ENCODE assay signal across 18 mouse cellular contexts in the genomic region with DNA sequence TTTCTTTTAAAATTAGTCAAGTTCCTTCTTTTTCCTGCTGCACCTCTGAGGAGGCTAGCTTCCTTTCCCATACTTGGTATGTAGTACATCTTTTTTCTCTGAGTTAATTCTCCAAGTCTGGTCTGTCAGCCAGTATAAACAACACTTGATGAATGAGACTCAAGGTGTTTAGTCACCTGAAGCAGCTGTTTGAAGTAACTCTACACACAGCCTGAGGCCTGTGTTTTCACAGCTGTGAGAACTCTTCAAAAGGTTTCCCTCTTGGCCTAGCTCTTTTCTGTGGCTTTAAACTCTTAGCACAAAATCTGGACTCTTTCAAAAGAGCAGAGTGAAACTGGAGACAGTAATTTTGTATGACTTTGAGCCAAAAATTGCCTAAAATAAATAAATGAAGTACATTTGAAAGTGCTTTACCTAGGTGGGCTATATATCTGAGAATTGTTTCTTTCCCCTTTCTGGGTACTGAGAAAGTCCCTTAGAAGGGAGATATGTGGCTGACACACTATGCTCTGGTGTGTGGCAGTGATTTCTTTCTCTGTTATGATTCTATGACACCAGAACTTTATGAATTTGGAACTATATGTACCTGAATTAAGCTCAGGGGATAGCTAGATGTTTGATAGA.
A peak's percentile ranks its signal among the peaks of the same experiment; 100 is the strongest.
DNase-seq lines count a peak whose midpoint lies in the region; ATAC-seq and TF ChIP-seq lines count a peak whose summit lies in the region.
"Had no signal": no experiment of that assay in that cellular context is flagged by ENCODE, and none has a peak within 500 bp of the region (broad histone marks: within the 10 kb centered on the region; RNA-seq: fewer than 3 reads in every experiment).

No protein-coding gene starts in this region.

- no peaks in the 10 kb centered on the region for H3K4me1 ChIP-seq in kidney, postnatal 0 days (replicated peaks; ENCODE audit: insufficient read depth, low read length)
- peaks cover 17% of the 10 kb centered on the region for H3K4me1 ChIP-seq in limb, embryonic 13.5 days
- H3K4me1 ChIP-seq: hindbrain, embryonic 10.5 days had no signal

- no peak for ATAC-seq in kidney, postnatal 0 days (replicated peaks; ENCODE audit: low FRiP score, low read depth)
- peak; percentile 78 for ATAC-seq in limb, embryonic 13.5 days (ENCODE audit: low FRiP score, low read depth)
- ATAC-seq: midbrain, embryonic 16.5 days; Patski had no signal

- DNase-seq in kidney, postnatal 0 days (ENCODE audit: low spot score), result peak; percentile 43
- DNase-seq in kidney, postnatal 25 days, result no peak
- peak; percentile 16 for DNase-seq in A20 (ENCODE audit: low read depth, low spot score)
- DNase-seq in embryo, embryonic 11 days, result peak; percentile 68
- DNase-seq in cerebellum, adult 8-10 months, result no peak
- DNase-seq in spleen, postnatal 4 days (ENCODE audit: low spot score in 2 of 2), result no peak
- no peak for DNase-seq in spleen, adult 12 weeks (ENCODE audit: low spot score)
- DNase-seq: cerebellum, postnatal 10 days; kidney, postnatal 10 days; left cerebral cortex, postnatal 4 days; lung, adult 18-20 months; thymus, postnatal 25 days had no signal

- no peak for TF ChIP-seq CTCF in kidney, postnatal 0 days (IDR thresholded peaks at IDR 0.05; ENCODE audit: low read depth)

- H3K27ac ChIP-seq in kidney, postnatal 0 days, result no peak overlapping the region
- H3K27ac ChIP-seq in limb, embryonic 13.5 days, result no peak overlapping the region
- H3K27ac ChIP-seq: hindbrain, embryonic 10.5 days had no signal

- H3K4me3 ChIP-seq in kidney, postnatal 0 days (replicated peaks; ENCODE audit: low read depth, low read length), result no peak overlapping the region
- H3K4me3 ChIP-seq in limb, embryonic 13.5 days, result no peak overlapping the region
- H3K4me3 ChIP-seq: hindbrain, embryonic 10.5 days had no signal

- no peak overlapping the region for H3K9ac ChIP-seq in kidney, postnatal 0 days (ENCODE audit: low read depth, low read length)
- no peak overlapping the region for H3K9ac ChIP-seq in limb, embryonic 13.5 days

- no peaks in the 10 kb centered on the region for H3K27me3 ChIP-seq in kidney, postnatal 0 days (ENCODE audit: insufficient read depth, low read length)
- no peaks in the 10 kb centered on the region for H3K27me3 ChIP-seq in limb, embryonic 13.5 days
- H3K27me3 ChIP-seq: CH12.LX, Patski had no signal

- no peak overlapping the region for H3K4me2 ChIP-seq in kidney, postnatal 0 days (ENCODE audit: low read length)
- no peak overlapping the region for H3K4me2 ChIP-seq in limb, embryonic 13.5 days (replicated peaks)
- H3K4me2 ChIP-seq: heart, embryonic 11.5 days had no signal

- H3K9me3 ChIP-seq in kidney, postnatal 0 days (replicated peaks; ENCODE audit: low read length), result no peaks in the 10 kb centered on the region
- H3K9me3 ChIP-seq in limb, embryonic 13.5 days, result no peaks in the 10 kb centered on the region
- H3K9me3 ChIP-seq: hindbrain, embryonic 10.5 days had no signal

- no peaks in the 10 kb centered on the region for H3K36me3 ChIP-seq in kidney, postnatal 0 days (ENCODE audit: insufficient read depth, low read length)
- no peaks in the 10 kb centered on the region for H3K36me3 ChIP-seq in limb, embryonic 13.5 days
- H3K36me3 ChIP-seq: hindbrain, embryonic 10.5 days had no signal

Comparison
In these comparisons a context has a peak if more than half of its experiments do, and no peak if none do; other contexts are left out.
1. DNase-seq: peak in kidney, postnatal 0 days (single experiment), A20 (single experiment) and embryo, embryonic 11 days (single experiment); none in kidney, postnatal 25 days (0 of 2), cerebellum, adult 8-10 months (single experiment), spleen, postnatal 4 days (0 of 2) and spleen, adult 12 weeks (single experiment).